Mouse (Mus musculus) CH12.LX (cell line): ENCODE measurements at regions not wholly inside any gene's neighbourhood (a gene's known extent, or its start where the extent isn't known, plus 50 kb on each side); places are given as distances from the start of the nearest gene placed in this dataset.
A peak's percentile ranks its signal among the peaks of the same experiment; 100 is the strongest.

Experiments used
- DNase-seq: peaks from one replicate; pipeline ENCODE4 v3.0.0-alpha.2; 2013; ENCODE audit errors: extremely low read depth
- H3K27ac ChIP-seq: 2 replicates; pipeline ENCODE4 v1.5.1; 2012; ENCODE audit warnings: low read depth, mild to moderate bottlenecking, control low read depth, moderate library complexity; ENCODE audit not compliant: insufficient read depth
- H3K27me3 ChIP-seq: replicated peaks from 2 replicates; pipeline ENCODE3; 2012; ENCODE audit warnings: inconsistent platforms
- H3K36me3 ChIP-seq, 2 experiments: replicated peaks in 1 of 2; 2 replicates each; pipeline versions ENCODE3 to v1.6.1; 2012; ENCODE audit warnings: inconsistent platforms in 1 of 2, low read length in 1 of 2, mild to moderate bottlenecking in 1 of 2, mixed read lengths in 1 of 2, moderate library complexity in 1 of 2; ENCODE audit not compliant: control insufficient read depth in 1 of 2, insufficient read depth in 1 of 2
- H3K4me1 ChIP-seq, 2 experiments: 2 replicates each; pipeline ENCODE4 v1.6.1; 2012; ENCODE audit warnings: inconsistent platforms in 1 of 2, moderate library complexity in 1 of 2; ENCODE audit not compliant: insufficient read depth in 2 of 2, control insufficient read depth in 1 of 2
- H3K4me2 ChIP-seq: 2 replicates; pipeline ENCODE4 v1.6.1; 2012; ENCODE audit warnings: low read depth, mild to moderate bottlenecking, control low read depth; ENCODE audit not compliant: poor library complexity, insufficient read depth, severe bottlenecking
- H3K4me3 ChIP-seq, 3 experiments: fragments of 150-350 bp in 1 of 3; sonication (generic) in 1 of 3; replicated peaks in 1 of 3; 2 replicates each; pipeline versions ENCODE3 to v1.5.1; 2011 to 2012; ENCODE audit warnings: low read depth in 2 of 3, low read length in 2 of 3, mild to moderate bottlenecking in 2 of 3, moderate library complexity in 2 of 3, control low read depth in 1 of 3, improper control_type of control experiment in 1 of 3, inconsistent platforms in 1 of 3, mixed read lengths in 1 of 3; ENCODE audit not compliant: poor library complexity in 1 of 3
- H3K79me2 ChIP-seq: replicated peaks from 2 replicates; pipeline ENCODE4 v1.6.1; 2012; ENCODE audit warnings: mild to moderate bottlenecking, moderate library complexity; ENCODE audit not compliant: control insufficient read depth, poor library complexity, insufficient read depth, severe bottlenecking; ENCODE audit errors: extremely low read depth
- H3K9ac ChIP-seq: 2 replicates; pipeline ENCODE4 v1.6.1; 2012; ENCODE audit warnings: low read depth, mild to moderate bottlenecking, control low read depth, moderate library complexity; ENCODE audit not compliant: insufficient read depth
- H3K9me3 ChIP-seq: replicated peaks from 2 replicates; pipeline ENCODE3; 2012; ENCODE audit warnings: low read length, inconsistent platforms, mixed read lengths
- BHLHE40 ChIP-seq: IDR thresholded peaks from 2 replicates; pipeline ENCODE4 v1.6.1; 2011; ENCODE audit warnings: mild to moderate bottlenecking, low read depth, low read length, improper control_type of control experiment
- CHD1 ChIP-seq: IDR thresholded peaks from 2 replicates; pipeline ENCODE4 v1.6.1; 2012; ENCODE audit warnings: low read depth, low read length, improper control_type of control experiment, inconsistent platforms
- CHD2 ChIP-seq: IDR thresholded peaks from 2 replicates; pipeline ENCODE4 v1.6.1; 2011; ENCODE audit warnings: low read length, improper control_type of control experiment
- E2F4 ChIP-seq: IDR thresholded peaks from 2 replicates; pipeline ENCODE4 v1.6.1; 2011; ENCODE audit warnings: low read depth, low read length, improper control_type of control experiment; ENCODE audit not compliant: insufficient replicate concordance
- IRF4 ChIP-seq: IDR thresholded peaks from 2 replicates; pipeline ENCODE4 v1.6.1; 2014; ENCODE audit warnings: low read depth, mild to moderate bottlenecking, inconsistent platforms, low read length, improper control_type of control experiment
- JUN ChIP-seq: IDR thresholded peaks from 2 replicates; pipeline ENCODE4 v1.6.1; 2011; ENCODE audit warnings: low read depth, mild to moderate bottlenecking, low read length, improper control_type of control experiment, moderate library complexity; ENCODE audit not compliant: insufficient read depth
- KAT2A ChIP-seq: IDR thresholded peaks from 2 replicates; pipeline ENCODE4 v1.6.1; 2012; ENCODE audit warnings: low read length, improper control_type of control experiment, inconsistent platforms; ENCODE audit not compliant: insufficient replicate concordance
- MAX ChIP-seq: IDR thresholded peaks from 2 replicates; pipeline ENCODE4 v1.6.1; 2011; ENCODE audit warnings: low read length, improper control_type of control experiment
- MEF2A ChIP-seq: IDR thresholded peaks from 2 replicates; pipeline ENCODE4 v1.6.1; 2014; ENCODE audit warnings: low read depth, mild to moderate bottlenecking, inconsistent platforms, low read length, improper control_type of control experiment, borderline replicate concordance
- MXI1 ChIP-seq: IDR thresholded peaks from 2 replicates; pipeline ENCODE4 v1.6.1; 2011; ENCODE audit warnings: mild to moderate bottlenecking, low read depth, low read length, improper control_type of control experiment
- MYC ChIP-seq: IDR thresholded peaks from 2 replicates; pipeline ENCODE4 v1.6.1; 2011; ENCODE audit warnings: low read depth, mild to moderate bottlenecking, improper control_type of control experiment, low read length
- NRF1 ChIP-seq: IDR thresholded peaks from 2 replicates; pipeline ENCODE4 v1.6.1; 2014; ENCODE audit warnings: low read depth, mild to moderate bottlenecking, inconsistent platforms, low read length, improper control_type of control experiment, moderate library complexity
- POLR2A ChIP-seq: IDR thresholded peaks from 2 replicates; pipeline ENCODE4 v1.6.1; 2011; ENCODE audit warnings: low read depth, mild to moderate bottlenecking, improper control_type of control experiment, low read length
- POLR2AphosphoS2 ChIP-seq: IDR thresholded peaks from 2 replicates; pipeline ENCODE4 v1.6.1; 2011; ENCODE audit warnings: low read depth, low read length, improper control_type of control experiment
- SIN3A ChIP-seq: IDR thresholded peaks from 2 replicates; pipeline ENCODE4 v1.6.1; 2012; ENCODE audit warnings: low read length, improper control_type of control experiment, inconsistent platforms
- TBP ChIP-seq: conservative IDR thresholded peaks from 2 replicates; pipeline ENCODE4 v1.6.1; 2011; ENCODE audit warnings: low read depth, low read length, improper control_type of control experiment
- TCF12 ChIP-seq: IDR thresholded peaks from 2 replicates; pipeline ENCODE4 v1.6.1; 2014; ENCODE audit warnings: low read depth, mild to moderate bottlenecking, inconsistent platforms, low read length, improper control_type of control experiment
- UBTF ChIP-seq: IDR thresholded peaks from 2 replicates; pipeline ENCODE4 v1.6.1; 2012; ENCODE audit warnings: low read depth, mild to moderate bottlenecking, inconsistent platforms, low read length, improper control_type of control experiment, moderate library complexity
- USF2 ChIP-seq: conservative IDR thresholded peaks from 2 replicates; pipeline ENCODE4 v1.6.1; 2011; ENCODE audit warnings: low read depth, low read length, improper control_type of control experiment
- ZC3H11A ChIP-seq: IDR thresholded peaks from 2 replicates; pipeline ENCODE4 v1.6.1; 2012; ENCODE audit warnings: low read depth, mild to moderate bottlenecking, inconsistent platforms, low read length, improper control_type of control experiment
- ZKSCAN1 ChIP-seq: IDR thresholded peaks from 2 replicates; pipeline ENCODE4 v1.6.1; 2012; ENCODE audit warnings: low read depth, inconsistent platforms, low read length, improper control_type of control experiment, borderline replicate concordance
- ZMIZ1 ChIP-seq: IDR thresholded peaks from 2 replicates; pipeline ENCODE4 v1.6.1; 2012; ENCODE audit warnings: low read depth, mild to moderate bottlenecking, inconsistent platforms, low read length, improper control_type of control experiment
- dilution Hi-C: fragments of 300-500 bp; cut with MboI; formaldehyde crosslinking; loops from 2 replicates; pipeline ENCODE4 v1.14.3; 2020; ENCODE audit warnings: low sequenced_read_pairs; ENCODE audit not compliant: extremely low pct_unique_long_range_greater_than_20kb, extremely low pct_ligation_motif_present
- in situ Hi-C: fragments of 300-500 bp; cut with MboI; formaldehyde crosslinking; loops from 3 replicates; pipeline ENCODE4 v1.14.3; 2019; ENCODE audit warnings: low sequenced_read_pairs, low pct_ligation_motif_present, low pct_unique_long_range_greater_than_20kb, mixed read lengths

- dilution Hi-C loops (no loop called here), in situ Hi-C loops (no loop called here)
- H3K4me2 ChIP-seq, result no peak overlapping the region
- TF ChIP-seq ZC3H11A, result no peak
- no peak for TF ChIP-seq MXI1
- no peak for TF ChIP-seq SIN3A
- TF ChIP-seq POLR2A, result no peak
- no peak for TF ChIP-seq KAT2A
- no peak for TF ChIP-seq MAX
- no peak for TF ChIP-seq CHD1
- TF ChIP-seq MYC, result no peak
- no peak for TF ChIP-seq MEF2A
- no peak for TF ChIP-seq CHD2
- TF ChIP-seq POLR2AphosphoS2, result no peak
- TF ChIP-seq BHLHE40, result no peak
- no peak overlapping the region for H3K27ac ChIP-seq
- H3K4me1 ChIP-seq, result peaks cover 16 to 20% of the 10 kb centered on the region in 2 experiments
- H3K36me3 ChIP-seq, result no peaks in the 10 kb centered on the region
- no peak for DNase-seq
- peaks cover 28% of the 10 kb centered on the region for H3K27me3 ChIP-seq
- peaks cover 19% of the 10 kb centered on the region for H3K9me3 ChIP-seq
- H3K4me3 ChIP-seq, result no peak overlapping the region
- no peak overlapping the region for H3K9ac ChIP-seq
- H3K79me2 ChIP-seq, result no peaks in the 10 kb centered on the region
These were observed 98.1 kb upstream of the Eef2kmt start for GRCm38 (mm10) chr16:5353881-5354280.

GRCm38 (mm10) chr16:5351890-5352571 is 96.2 kb upstream of the Eef2kmt start:
- Histone ChIP-seq H3K4me2 (peak overlapping the region; percentile 23), H3K9ac (no peak overlapping the region), H3K4me3 (no peak overlapping the region), H3K36me3 (no peaks in the 10 kb centered on the region), H3K27me3 (peaks cover 38% of the 10 kb centered on the region), H3K27ac (no peak overlapping the region), H3K4me1 (peaks cover 16 to 20% of the 10 kb centered on the region in 2 experiments), H3K9me3 (peaks cover 20% of the 10 kb centered on the region), H3K79me2 (no peaks in the 10 kb centered on the region)
- TF ChIP-seq USF2 (no peak), SIN3A (no peak), KAT2A (no peak), MYC (no peak), MXI1 (no peak), JUN (no peak), E2F4 (no peak), ZC3H11A (no peak), UBTF (no peak), NRF1 (no peak), ZKSCAN1 (no peak), TCF12 (no peak), MAX (no peak), TBP (no peak), ZMIZ1 (no peak), IRF4 (no peak), CHD1 (no peak), BHLHE40 (no peak)
- dilution Hi-C loops (no loop called here), in situ Hi-C loops (no loop called here)
- DNase-seq, result peak; percentile 95
